Mouse (Mus musculus) testis, adult 2 months (tissue): ENCODE measurements around the gene Them7. TPM values are rescaled to one million over a fixed set of nuclear protein-coding genes. Genes with fewer than 3 reads are reported as not detected.

Experiments
- H3K27ac ChIP-seq: fragments of 200-500 bp; 2 replicates; pipeline ENCODE4 v1.5.1; 2012; ENCODE audit warnings: low read depth, low read length; ENCODE audit not compliant: control insufficient read depth, insufficient read depth
- H3K27me3 ChIP-seq: fragments of 200-500 bp; 2 replicates; pipeline ENCODE4 v1.6.1; 2012; ENCODE audit warnings: mild to moderate bottlenecking, low read length, moderate library complexity; ENCODE audit not compliant: control insufficient read depth, insufficient read depth
- H3K36me3 ChIP-seq: fragments of 200-500 bp; 2 replicates; pipeline ENCODE4 v1.6.1; 2012; ENCODE audit warnings: mild to moderate bottlenecking, low read length; ENCODE audit not compliant: control insufficient read depth, insufficient read depth
- H3K4me1 ChIP-seq: fragments of 200-500 bp; 2 replicates; pipeline ENCODE4 v1.6.1; 2012; ENCODE audit warnings: low read length; ENCODE audit not compliant: control insufficient read depth, insufficient read depth
- H3K4me3 ChIP-seq: fragments of 200-500 bp; 2 replicates; pipeline ENCODE4 v1.5.1; 2012; ENCODE audit warnings: low read depth, mild to moderate bottlenecking, low read length, moderate library complexity, mixed read lengths; ENCODE audit not compliant: control insufficient read depth
- CTCF ChIP-seq: fragments of 200-500 bp; IDR thresholded peaks from 2 replicates; pipeline ENCODE4 v1.5.1; 2012; ENCODE audit warnings: low read depth, mild to moderate bottlenecking, inconsistent platforms, low read length, moderate library complexity; ENCODE audit not compliant: control insufficient read depth, insufficient read depth, insufficient replicate concordance
- POLR2A ChIP-seq: fragments of 200-500 bp; IDR thresholded peaks from 2 replicates; pipeline ENCODE4 v1.6.1; 2012; ENCODE audit warnings: low read depth, mild to moderate bottlenecking, inconsistent platforms, low read length, moderate library complexity; ENCODE audit not compliant: control insufficient read depth
- polyA plus RNA-seq: library from polyadenylated mRNA; depleted of rRNA; stranded (reverse); fragments of >200 nt; gene quantifications from 2 replicates; pipeline ENCODE4 v1.2.3, GENCODE M21; 2012

Them7 gene
- polyA plus RNA-seq, 1 experiment: 0.56 TPM

DNA sequence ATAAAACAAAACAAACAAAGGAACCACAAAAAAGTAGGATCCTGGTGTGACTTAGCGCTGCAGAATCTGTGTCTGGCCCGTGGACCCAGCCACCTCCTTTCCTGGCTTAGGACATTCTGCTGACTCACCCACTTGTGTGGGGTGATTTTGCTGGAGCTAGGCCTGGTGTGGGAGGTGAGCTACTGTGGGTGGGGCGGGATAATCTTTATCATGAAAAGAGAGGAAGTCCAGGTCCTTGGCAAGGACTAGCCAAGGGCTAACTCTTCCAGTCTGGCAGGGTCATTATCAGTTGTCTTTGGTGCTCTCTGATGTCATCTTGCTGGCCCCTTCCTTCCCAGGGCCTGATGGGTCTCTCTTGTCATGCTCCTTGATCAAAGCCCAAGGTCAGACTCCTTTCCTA is 27.9 kb downstream of the Them7 start:
- Histone ChIP-seq H3K4me3 (no peak overlapping the region), H3K36me3 (no peaks in the 10 kb centered on the region), H3K4me1 (no peaks in the 10 kb centered on the region), H3K27me3 (no peaks in the 10 kb centered on the region), H3K27ac (no peak overlapping the region)
- TF ChIP-seq CTCF (no peak), POLR2A (no peak)

DNA sequence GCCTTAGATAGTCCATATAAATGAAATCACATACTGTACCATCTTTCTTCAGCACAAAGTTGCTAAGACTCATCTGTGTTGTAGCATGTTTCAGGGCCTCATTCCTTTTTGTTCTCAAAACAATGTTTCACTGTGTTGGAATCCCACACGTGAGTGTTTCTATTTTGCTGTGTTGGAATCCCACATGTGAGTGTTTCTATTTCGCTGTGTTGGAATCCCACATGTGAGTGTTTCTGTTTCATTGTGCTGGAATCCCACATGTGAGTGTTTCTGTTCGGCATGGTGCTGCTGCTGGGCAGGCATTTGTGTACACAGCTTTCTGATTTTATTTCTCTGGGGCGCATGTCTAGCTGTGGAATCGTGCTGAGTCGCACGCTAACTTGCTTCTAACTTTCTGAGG is 28.7 kb downstream of the Them7 start:
- H3K4me1 ChIP-seq: no peaks in the 10 kb centered on the region
- H3K27ac ChIP-seq: no peak overlapping the region
- TF ChIP-seq CTCF: no peak
- TF ChIP-seq POLR2A: no peak
- no peaks in the 10 kb centered on the region for H3K36me3 ChIP-seq
- H3K27me3 ChIP-seq: no peaks in the 10 kb centered on the region
- no peak overlapping the region for H3K4me3 ChIP-seq

DNA sequence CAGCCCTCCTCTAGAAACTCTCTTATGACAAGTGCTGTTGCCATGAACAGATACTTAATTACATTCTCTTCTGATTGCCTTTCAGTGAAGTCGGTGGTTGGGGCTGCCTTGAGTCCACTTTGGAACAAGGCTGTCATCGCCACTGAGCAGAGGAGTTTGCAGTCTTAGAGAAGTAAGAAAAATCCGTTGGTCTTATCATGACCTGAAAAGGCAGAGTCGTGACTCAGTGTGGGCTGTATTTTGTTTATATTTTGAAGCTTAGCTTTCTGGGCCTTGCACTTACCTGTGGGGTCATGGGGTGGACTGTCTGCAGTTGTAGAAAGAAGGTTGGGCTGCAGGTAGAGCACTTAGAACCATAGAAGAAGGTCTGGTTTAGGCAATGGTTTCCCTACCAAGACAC is 31.3 kb downstream of the Them7 start:
- H3K27me3 ChIP-seq: no peaks in the 10 kb centered on the region
- H3K36me3 ChIP-seq: no peaks in the 10 kb centered on the region
- no peak overlapping the region for H3K4me3 ChIP-seq
- no peak for TF ChIP-seq POLR2A
- TF ChIP-seq CTCF: no peak
- H3K27ac ChIP-seq: no peak overlapping the region
- no peaks in the 10 kb centered on the region for H3K4me1 ChIP-seq

DNA sequence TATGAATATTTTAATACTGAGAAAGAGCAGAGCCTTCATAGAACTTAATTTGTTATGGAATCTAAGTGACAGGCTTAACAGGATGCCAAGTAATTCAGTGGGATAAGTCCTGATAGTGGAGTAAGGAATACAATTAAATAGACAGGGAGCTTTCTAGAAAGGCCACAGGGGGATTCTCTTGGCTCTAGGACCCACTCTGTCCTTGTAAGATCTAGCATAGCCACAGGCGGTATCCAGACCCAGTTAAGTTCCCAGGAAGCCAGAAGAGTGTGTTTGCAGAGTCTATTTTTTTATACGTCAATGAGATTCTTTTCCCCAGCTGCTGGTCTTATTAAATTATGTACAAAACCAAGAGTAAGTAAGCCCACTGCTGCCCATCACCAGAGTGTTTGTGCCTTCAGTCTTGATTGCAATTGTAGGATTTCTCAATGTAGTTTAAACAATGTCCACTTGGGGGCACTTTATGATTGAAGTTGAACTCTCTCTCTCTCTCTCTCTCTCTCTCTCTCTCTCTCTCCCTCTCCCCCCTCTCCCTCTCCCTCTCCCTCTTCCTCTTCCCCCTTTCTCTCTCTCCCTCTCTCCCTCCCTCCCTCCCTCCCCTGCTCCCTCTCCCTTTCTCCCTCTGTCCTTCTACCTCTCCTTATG is 32.4 kb downstream of the Them7 start:
- no peaks in the 10 kb centered on the region for H3K36me3 ChIP-seq
- H3K27ac ChIP-seq: no peak overlapping the region
- no peaks in the 10 kb centered on the region for H3K27me3 ChIP-seq
- TF ChIP-seq CTCF (no peak), POLR2A (no peak)
- peaks cover 4% of the 10 kb centered on the region; the same call in 1 of the 2 replicates for H3K4me1 ChIP-seq
- no peak overlapping the region for H3K4me3 ChIP-seq

DNA sequence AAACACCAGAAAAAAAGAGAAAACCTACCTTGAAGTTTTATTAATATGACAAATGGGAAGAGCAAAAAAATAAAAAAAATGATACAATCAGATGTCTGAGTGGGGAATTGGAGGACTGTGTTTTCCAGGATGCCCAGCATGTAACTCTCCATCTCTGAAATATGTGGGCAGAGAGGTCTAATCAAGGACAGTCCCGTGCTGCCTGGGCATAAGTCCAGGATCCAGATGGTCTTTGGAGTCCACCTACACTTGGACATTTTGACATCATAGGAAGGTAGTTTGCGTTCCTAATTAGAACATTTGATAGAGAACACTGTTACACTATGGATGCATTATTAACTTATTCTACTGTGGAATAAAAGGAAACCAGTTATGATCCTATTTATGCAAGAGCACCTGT is 33.3 kb downstream of the Them7 start:
- Histone ChIP-seq H3K36me3 (no peaks in the 10 kb centered on the region), H3K4me3 (no peak overlapping the region), H3K27me3 (no peaks in the 10 kb centered on the region), H3K4me1 (peaks cover 4% of the 10 kb centered on the region; the same call in 1 of the 2 replicates), H3K27ac (no peak overlapping the region)
- no peak for TF ChIP-seq POLR2A

DNA sequence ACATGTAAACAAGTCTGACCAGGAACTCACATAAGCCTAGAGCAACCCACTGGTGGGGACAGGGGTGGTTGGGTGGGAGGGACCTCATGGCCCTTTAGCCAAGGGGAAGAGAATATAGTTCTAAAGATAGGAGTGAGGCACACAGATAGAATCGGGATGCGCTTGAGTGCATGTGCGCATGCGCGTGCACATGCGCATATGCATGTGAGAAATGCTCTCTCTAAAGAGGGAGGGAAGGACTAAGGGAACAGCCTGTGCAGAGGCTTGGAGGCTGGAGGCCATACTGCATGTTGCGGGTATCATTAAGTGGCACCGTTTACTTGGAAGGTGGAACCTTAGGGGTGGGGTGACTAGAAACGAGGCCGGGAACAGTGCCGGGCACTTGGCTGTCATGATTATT is 37.2 kb downstream of the Them7 start:
- TF ChIP-seq POLR2A (no peak), CTCF (no peak)

DNA sequence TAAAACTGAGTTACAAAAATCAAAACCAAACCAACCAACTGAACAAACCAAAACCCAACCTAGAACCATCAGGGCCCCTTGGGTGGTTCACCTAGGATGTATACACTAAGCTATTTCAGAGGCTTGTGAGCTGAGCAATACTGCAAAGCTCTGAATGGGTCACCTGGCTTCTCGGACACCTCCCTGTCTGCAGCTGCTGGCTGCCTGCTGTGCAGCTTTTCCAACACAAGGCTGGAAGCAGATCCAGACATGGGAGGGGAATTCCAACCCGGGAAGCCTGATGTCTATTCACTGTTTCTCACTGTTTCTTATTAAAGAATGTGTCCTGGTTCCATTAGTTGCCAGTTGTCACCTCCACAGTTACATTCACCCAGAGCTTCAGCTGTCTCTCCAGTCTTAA is 39.1 kb downstream of the Them7 start:
- no peak overlapping the region for H3K27ac ChIP-seq
- H3K4me3 ChIP-seq: no peak overlapping the region
- H3K36me3 ChIP-seq: no peaks in the 10 kb centered on the region
- H3K27me3 ChIP-seq: no peaks in the 10 kb centered on the region
- TF ChIP-seq POLR2A (no peak), CTCF (no peak)
- H3K4me1 ChIP-seq: peaks cover 4% of the 10 kb centered on the region; the same call in 1 of the 2 replicates

More for the DNA sequence above, 37.2 kb downstream of the Them7 start:
- peaks cover 4% of the 10 kb centered on the region; the same call in 1 of the 2 replicates for H3K4me1 ChIP-seq
- H3K27me3 ChIP-seq: no peaks in the 10 kb centered on the region
- H3K36me3 ChIP-seq: no peaks in the 10 kb centered on the region
- H3K4me3 ChIP-seq: peak overlapping the region; percentile 73
- no peak overlapping the region for H3K27ac ChIP-seq
